ENCODE assay signal across 12 mouse cellular contexts in the genomic region with DNA sequence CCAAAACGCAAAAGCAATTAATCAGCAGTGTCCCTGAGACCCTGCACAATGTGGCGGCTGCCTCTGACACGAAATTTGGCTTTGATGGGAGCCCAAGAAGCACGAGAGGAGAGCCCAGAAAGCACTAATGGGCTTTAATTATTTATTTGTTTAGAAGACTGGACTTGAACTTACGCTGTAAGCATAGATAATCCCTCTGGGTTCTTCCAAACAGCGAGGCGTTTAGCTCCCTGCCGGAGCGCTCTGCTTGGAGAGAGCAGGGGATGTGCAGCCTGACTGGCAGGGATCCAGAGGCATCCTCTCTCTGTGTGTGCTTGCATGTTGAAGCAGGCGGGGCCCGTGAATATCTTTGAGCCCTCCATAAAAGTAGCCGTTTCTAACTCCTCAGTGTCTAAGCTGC.
DNase-seq lines count a peak whose midpoint lies in the region; ATAC-seq and TF ChIP-seq lines count a peak whose summit lies in the region.
"Had no signal": no experiment of that assay in that cellular context is flagged by ENCODE, and none has a peak within 500 bp of the region (broad histone marks: within the 10 kb centered on the region; RNA-seq: fewer than 3 reads in every experiment).

No protein-coding gene starts in this region.

- DNase-seq in gastrocnemius, postnatal 10 days = peak; percentile 10
- DNase-seq in gastrocnemius, postnatal 14 days = no peak
- peak; percentile 23 for DNase-seq in lung, postnatal 0 days (ENCODE audit: low spot score)
- no peak for DNase-seq in lung, adult 2 months
- peak; percentile 16 for DNase-seq in frontal cortex, postnatal 36 days (ENCODE audit: low spot score in 2 of 2)
- DNase-seq in right cerebral cortex, postnatal 10 days (ENCODE audit: low spot score in 2 of 2) = peak; percentile 61 to 63
- DNase-seq in midbrain, embryonic 11.5 days (ENCODE audit: low spot score, missing footprints) = no peak
- no peak for DNase-seq in heart, postnatal 4 days
- DNase-seq: kidney, postnatal 14 days; thymus, adult 18-20 months had no signal

- no peaks in the 10 kb centered on the region for H3K9me3 ChIP-seq in lung, postnatal 0 days (ENCODE audit: low read length)
- no peaks in the 10 kb centered on the region for H3K9me3 ChIP-seq in midbrain, embryonic 11.5 days (ENCODE audit: control insufficient read depth, low read length)
- H3K9me3 ChIP-seq: liver, embryonic 15.5 days had no signal

- no peak for TF ChIP-seq CTCF in lung, postnatal 0 days (IDR thresholded peaks at IDR 0.05)
- no peak for TF ChIP-seq CTCF in lung, adult 2 months (IDR thresholded peaks at IDR 0.05; ENCODE audit: insufficient read depth, low read length)

- H3K9ac ChIP-seq in lung, postnatal 0 days (replicated peaks; ENCODE audit: low read depth) = no peak overlapping the region
- no peak overlapping the region for H3K9ac ChIP-seq in midbrain, embryonic 11.5 days (ENCODE audit: low read length)
- H3K9ac ChIP-seq: liver, embryonic 15.5 days had no signal

- no peaks in the 10 kb centered on the region for H3K36me3 ChIP-seq in lung, postnatal 0 days (ENCODE audit: insufficient read depth, low read length)
- no peaks in the 10 kb centered on the region for H3K36me3 ChIP-seq in midbrain, embryonic 11.5 days (ENCODE audit: control insufficient read depth, insufficient read depth, low read length)
- H3K36me3 ChIP-seq: liver, embryonic 15.5 days had no signal

- no peaks in the 10 kb centered on the region for H3K4me1 ChIP-seq in lung, postnatal 0 days (ENCODE audit: insufficient read depth, low read depth, low read length)
- no peaks in the 10 kb centered on the region for H3K4me1 ChIP-seq in lung, adult 2 months (ENCODE audit: control insufficient read depth, insufficient read depth, low read length)
- no peaks in the 10 kb centered on the region for H3K4me1 ChIP-seq in midbrain, embryonic 11.5 days (ENCODE audit: control insufficient read depth, insufficient read depth, low read length)
- H3K4me1 ChIP-seq: liver, embryonic 15.5 days had no signal

- H3K4me2 ChIP-seq in lung, postnatal 0 days (replicated peaks; ENCODE audit: low read depth, low read length) = no peak overlapping the region
- H3K4me2 ChIP-seq in midbrain, embryonic 11.5 days = no peak overlapping the region
- H3K4me2 ChIP-seq: liver, embryonic 15.5 days had no signal

- H3K27me3 ChIP-seq in lung, postnatal 0 days (replicated peaks; ENCODE audit: insufficient read depth, low read length) = no peaks in the 10 kb centered on the region
- no peaks in the 10 kb centered on the region for H3K27me3 ChIP-seq in midbrain, embryonic 11.5 days (ENCODE audit: control insufficient read depth, insufficient read depth, low read length)
- H3K27me3 ChIP-seq: CH12.LX; liver, embryonic 15.5 days had no signal

- H3K4me3 ChIP-seq in lung, postnatal 0 days (ENCODE audit: low read depth, low read length) = no peak overlapping the region
- H3K4me3 ChIP-seq in lung, adult 2 months (replicated peaks; ENCODE audit: extremely low read depth, low read depth, low read length) = no peak overlapping the region
- no peak overlapping the region for H3K4me3 ChIP-seq in midbrain, embryonic 11.5 days (ENCODE audit: low read depth, low read length)
- H3K4me3 ChIP-seq: liver, embryonic 15.5 days had no signal

- intact Hi-C loops in gastrocnemius, postnatal 14 days (cut with DNase I; ENCODE audit: low total_unique reads) = no loop called here

- TF ChIP-seq EP300 in lung, postnatal 0 days (IDR thresholded peaks at IDR 0.05) = no peak

- H3K27ac ChIP-seq in lung, postnatal 0 days (ENCODE audit: low read length) = no peak overlapping the region
- no peak overlapping the region for H3K27ac ChIP-seq in midbrain, embryonic 11.5 days (ENCODE audit: low read depth, low read length)
- H3K27ac ChIP-seq: liver, embryonic 15.5 days had no signal

- TF ChIP-seq POLR2A in lung, adult 2 months (IDR thresholded peaks at IDR 0.05; ENCODE audit: borderline replicate concordance, extremely low read depth, low read depth, low read length) = no peak

- no peak for ATAC-seq in lung, postnatal 0 days
- no peak for ATAC-seq in midbrain, embryonic 11.5 days (ENCODE audit: low FRiP score)

- WGBS in lung, postnatal 0 days = 40% methylated on average over 12 of the region's 12 CpGs
- WGBS in lung, adult 2 months = 49% methylated on average over 12 of the region's 12 CpGs
- 84% methylated on average over 12 of the region's 12 CpGs for WGBS in midbrain, embryonic 11.5 days

Comparison
In these comparisons a context has a peak if more than half of its experiments do, and no peak if none do; other contexts are left out.
1. DNase-seq: peak in gastrocnemius, postnatal 10 days (single experiment), lung, postnatal 0 days (single experiment), frontal cortex, postnatal 36 days (2 of 2) and right cerebral cortex, postnatal 10 days (2 of 2); none in gastrocnemius, postnatal 14 days (single experiment), lung, adult 2 months (single experiment), midbrain, embryonic 11.5 days (single experiment) and heart, postnatal 4 days (single experiment).